In the genomic region with DNA sequence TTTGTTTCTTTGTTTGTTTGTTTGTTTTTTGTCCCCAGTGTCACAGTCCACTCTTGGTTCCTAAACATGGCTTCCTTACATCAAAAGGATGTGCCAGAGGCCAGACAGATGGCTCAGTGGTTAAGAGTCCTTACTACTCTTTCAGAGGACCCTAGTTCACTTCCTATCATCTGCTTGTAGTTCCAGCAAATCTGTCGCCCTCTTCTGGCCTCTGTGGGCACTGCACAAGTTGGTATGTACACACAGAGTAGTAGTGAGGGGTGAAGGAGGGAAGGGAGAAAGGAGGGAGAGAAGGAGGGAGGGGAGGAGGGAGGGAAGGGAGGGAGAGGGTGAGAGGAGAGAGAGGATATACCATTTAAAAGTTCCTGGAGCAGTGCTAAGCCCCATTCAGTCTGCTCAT, we compare ENCODE assay signal across 8 mouse cellular contexts. TPM values are rescaled to one million over a fixed set of nuclear protein-coding genes. Genes with fewer than 3 reads are reported as not detected.
DNase-seq lines count a peak whose midpoint lies in the region; ATAC-seq lines count a peak whose summit lies in the region.

No protein-coding gene starts in this region.

- H3K4me3 ChIP-seq in embryonic facial prominence, embryonic 10.5 days = no peak overlapping the region
- H3K4me3 ChIP-seq in neural tube, embryonic 11.5 days (ENCODE audit: low read depth, low read length) = no peak overlapping the region

- peak; percentile 13 to 37 for DNase-seq in heart, postnatal 10 days
- no peak for DNase-seq in heart, adult 9 months (ENCODE audit: low spot score in 2 of 2)
- DNase-seq in urinary bladder, postnatal 14 days (ENCODE audit: low spot score) = peak; percentile 12
- no peak for DNase-seq in urinary bladder, adult 18-20 months (ENCODE audit: low spot score in 2 of 2)
- DNase-seq in embryonic facial prominence, embryonic 10.5 days (ENCODE audit: low spot score) = peak; percentile 65
- peak; percentile 49 for DNase-seq in neural tube, embryonic 11.5 days (ENCODE audit: low spot score)
- DNase-seq in cerebellum, postnatal 36 days = no peak
- DNase-seq in cerebellum, adult 18-20 months = no peak

- no peak overlapping the region for H3K27ac ChIP-seq in embryonic facial prominence, embryonic 10.5 days (replicated peaks)
- no peak overlapping the region for H3K27ac ChIP-seq in neural tube, embryonic 11.5 days (ENCODE audit: low read depth, low read length)

- no peak overlapping the region for H3K4me2 ChIP-seq in neural tube, embryonic 11.5 days (ENCODE audit: low read depth)

- intact Hi-C loops in heart, postnatal 10 days (cut with DNase I) = loop anchor here (2.0 to 10.0 kb wide), 2 partner anchors 220 to 366 kb away; no protein-coding TSS in a partner anchor

- no peaks in the 10 kb centered on the region for H3K9me3 ChIP-seq in embryonic facial prominence, embryonic 10.5 days
- no peaks in the 10 kb centered on the region for H3K9me3 ChIP-seq in neural tube, embryonic 11.5 days (ENCODE audit: control insufficient read depth, low read length)

- H3K4me1 ChIP-seq in embryonic facial prominence, embryonic 10.5 days = peaks cover 7% of the 10 kb centered on the region
- H3K4me1 ChIP-seq in neural tube, embryonic 11.5 days (ENCODE audit: control insufficient read depth, insufficient read depth, low read length) = no peaks in the 10 kb centered on the region

- H3K36me3 ChIP-seq in embryonic facial prominence, embryonic 10.5 days (replicated peaks) = no peaks in the 10 kb centered on the region
- no peaks in the 10 kb centered on the region for H3K36me3 ChIP-seq in neural tube, embryonic 11.5 days (ENCODE audit: control insufficient read depth, insufficient read depth, low read length)

- no peak for ATAC-seq in neural tube, embryonic 11.5 days (ENCODE audit: insufficient read depth, low FRiP score, low TSS enrichment)

- no peaks in the 10 kb centered on the region for H3K27me3 ChIP-seq in embryonic facial prominence, embryonic 10.5 days (replicated peaks; ENCODE audit: low read depth, poor library complexity, severe bottlenecking)
- no peaks in the 10 kb centered on the region for H3K27me3 ChIP-seq in neural tube, embryonic 11.5 days (ENCODE audit: control insufficient read depth, insufficient read depth, low read length)

- H3K9ac ChIP-seq in neural tube, embryonic 11.5 days (ENCODE audit: low read length) = no peak overlapping the region

- 7% methylated on average over 1 of the region's 1 CpGs for WGBS in embryonic facial prominence, embryonic 10.5 days
- 17% methylated on average over 1 of the region's 1 CpGs for WGBS in neural tube, embryonic 11.5 days

RNA-seq across cellular contexts. Expression of gene Erg, which starts 15.8 kb away (rescaled TPM):
- 10 to 100 TPM; 49.6 to 54.5 TPM for total RNA-seq in heart, postnatal 10 days (2021)
- 2.3 and 2.8 TPM in 2 replicates for polyA plus RNA-seq in embryonic facial prominence, embryonic 10.5 days (2016; fragmentation: Nextera tagmentation; extraction: Ambion mirVana)
- polyA plus RNA-seq in neural tube, embryonic 11.5 days (2014; fragmentation: Nextera tagmentation; extraction: Ambion mirVana) = 2.1 and 3.0 TPM in 2 replicates

Comparison
In these comparisons a context has a peak if more than half of its experiments do, and no peak if none do; other contexts are left out.
1. DNase-seq: peak in heart, postnatal 10 days (2 of 2), urinary bladder, postnatal 14 days (single experiment), embryonic facial prominence, embryonic 10.5 days (single experiment) and neural tube, embryonic 11.5 days (single experiment); none in heart, adult 9 months (0 of 2), urinary bladder, adult 18-20 months (0 of 2), cerebellum, postnatal 36 days (0 of 2) and cerebellum, adult 18-20 months (0 of 2).